Mouse (Mus musculus) left cerebral cortex, adult 2 months (tissue): ENCODE data around the gene Nrip1. TPM values are rescaled to one million over a fixed set of nuclear protein-coding genes. Genes with fewer than 3 reads are reported as not detected.

Experiments used
- DNase-seq, 2 experiments: peaks; one replicate each; pipeline ENCODE4 v3.0.0; 2021 to 2022; ENCODE audit warnings: low spot score in 2 of 2, mixed read lengths in 1 of 2; ENCODE audit errors: extremely low spot score in 1 of 2
- H3K27ac ChIP-seq: fragments of 200-600 bp; 2 replicates; pipeline ENCODE4 v1.8.1; 2022
- H3K4me3 ChIP-seq: fragments of 200-600 bp; 2 replicates; pipeline ENCODE4 v1.8.1; 2022
- CTCF ChIP-seq: fragments of 200-600 bp; IDR thresholded peaks from 2 replicates; pipeline ENCODE4 v1.8.1; 2022; ENCODE audit warnings: antibody characterized with exemption, mild to moderate bottlenecking, moderate library complexity
- intact Hi-C: fragments of 180-260 bp; cut with DNase I; formaldehyde crosslinking; loops from one replicate; pipeline ENCODE4 v1.15.1; 2025
- long read RNA-seq, 2 experiments: library from polyadenylated mRNA; stranded (forward); transcript quantifications; one replicate each; pipeline ENCODE4 v2.0.0; 2021; ENCODE audit warnings: borderline mapping rate in 2 of 2
- total RNA-seq, 2 experiments: library from RNA; stranded (reverse); gene quantifications; 2 replicates each; pipeline ENCODE4 v1.2.3; 2021

The Nrip1 gene
- total RNA-seq: 10 to 100 TPM; 53.4 to 54.3 TPM
- long read RNA-seq, experiment 1, full-length matches to known transcripts: 14 of 24 reads
- long read RNA-seq, experiment 1, partial matches to known transcripts: 0 of 24 reads
- long read RNA-seq, experiment 1, other reads (novel, unspliced or antisense): 10 of 24 reads
- long read RNA-seq, experiment 2, full-length matches to known transcripts: 6 of 12 reads
- long read RNA-seq, experiment 2, partial matches to known transcripts: 1 of 12 reads
- long read RNA-seq, experiment 2, other reads (novel, unspliced or antisense): 5 of 12 reads

DNA sequence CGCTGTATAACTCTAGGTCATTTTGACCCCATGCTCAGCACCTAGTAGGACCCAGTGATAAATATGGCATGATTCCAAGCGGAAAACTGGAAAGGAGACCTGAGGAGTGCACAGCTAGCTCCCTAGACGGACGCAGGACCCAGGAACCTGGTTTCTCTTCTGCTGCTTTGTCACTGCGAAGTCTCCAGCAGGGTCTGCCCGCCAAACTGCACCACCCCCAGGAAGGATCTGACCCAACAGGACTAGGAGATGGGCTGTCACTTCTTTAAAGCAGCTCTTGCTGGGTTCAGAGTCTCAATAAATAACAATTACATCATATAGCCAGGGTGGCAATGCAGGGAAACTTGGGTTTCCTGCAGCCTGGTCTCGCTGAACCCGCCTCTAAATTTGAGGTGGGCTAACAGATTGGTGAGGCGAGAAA is at the start of gene Nrip1:
Nrip1 (minus strand) TSS at position 157 of the 421 bp plus-strand sequence.
- no peak for TF ChIP-seq CTCF
- intact Hi-C loops: loop anchor here (2.0 to 5.0 kb wide), 6 partner anchors 81 to 641 kb away; partner anchors contain the start of gene Hspa13
- peak in 1 of 2 experiments; percentile 52 for DNase-seq
- Histone ChIP-seq H3K4me3 (peak within 1 kb of the TSS; percentile 96), H3K27ac (peak within 1 kb of the TSS; percentile 86)

- Histone ChIP-seq H3K4me3 (no peak overlapping the region), H3K27ac (no peak overlapping the region)
- intact Hi-C loops: no loop called here
- no peak for TF ChIP-seq CTCF
- DNase-seq: no peak
Observed at GRCm38 (mm10) chr16:76422531-76422930, 48.9 kb upstream of the Nrip1 start.

GRCm38 (mm10) chr16:76419849-76420248 is 46.2 kb upstream of the Nrip1 start:
- no peak for DNase-seq
- Histone ChIP-seq H3K4me3 (no peak overlapping the region), H3K27ac (no peak overlapping the region)
- intact Hi-C loops: no loop called here
- no peak for TF ChIP-seq CTCF

GRCm38 (mm10) chr16:76416477-76416876 is 42.9 kb upstream of the Nrip1 start:
- intact Hi-C loops: no loop called here
- Histone ChIP-seq H3K4me3 (no peak overlapping the region), H3K27ac (no peak overlapping the region)
- no peak for TF ChIP-seq CTCF
- no peak for DNase-seq

DNA sequence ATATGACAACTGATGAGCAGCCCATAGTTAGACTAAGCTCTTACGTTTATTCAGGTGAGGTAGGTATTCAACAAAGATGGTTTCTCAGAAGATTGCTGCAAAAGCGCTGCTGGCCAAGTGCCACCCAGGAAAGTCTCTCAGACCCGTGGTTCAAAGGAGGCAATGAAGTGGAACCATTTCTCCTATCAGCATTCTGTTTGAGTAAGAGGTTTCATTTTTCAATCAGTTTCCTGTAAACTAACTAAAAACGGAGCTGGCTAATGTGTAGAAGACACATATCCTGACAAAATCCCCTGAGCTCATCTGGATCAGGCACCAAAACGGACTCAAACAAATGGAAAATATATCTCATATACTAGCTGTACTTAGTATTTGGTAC is 42.4 kb upstream of the Nrip1 start:
- intact Hi-C loops: no loop called here
- Histone ChIP-seq H3K4me3 (no peak overlapping the region), H3K27ac (no peak overlapping the region)
- TF ChIP-seq CTCF: no peak
- DNase-seq: no peak

GRCm38 (mm10) chr16:76415407-76416059 is 41.9 kb upstream of the Nrip1 start:
- Histone ChIP-seq H3K27ac (no peak overlapping the region), H3K4me3 (no peak overlapping the region)
- no peak for DNase-seq
- intact Hi-C loops: no loop called here
- TF ChIP-seq CTCF: no peak

GRCm38 (mm10) chr16:76414528-76414927 is 40.9 kb upstream of the Nrip1 start:
- Histone ChIP-seq H3K4me3 (no peak overlapping the region), H3K27ac (no peak overlapping the region)
- intact Hi-C loops: no loop called here
- no peak for TF ChIP-seq CTCF
- no peak for DNase-seq

DNA sequence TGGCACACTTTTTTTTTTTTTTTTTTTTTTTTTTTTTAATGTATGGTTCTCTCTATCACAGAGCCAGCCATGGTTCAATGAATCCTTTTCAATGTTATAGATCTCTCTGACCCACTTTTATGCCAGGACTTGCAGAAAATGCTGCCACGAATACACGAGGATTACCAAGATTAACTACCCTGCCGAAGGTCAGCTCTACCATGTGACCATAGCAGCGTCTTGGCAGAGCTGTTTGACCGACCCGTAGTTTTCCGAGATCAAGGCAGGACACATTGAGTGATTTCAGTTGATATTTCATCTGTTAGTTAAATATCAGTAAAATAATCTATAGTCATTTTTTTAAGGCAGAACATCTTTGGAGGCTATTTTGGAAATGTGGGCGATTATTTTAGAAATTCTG is 40.0 kb upstream of the Nrip1 start:
- Histone ChIP-seq H3K4me3 (no peak overlapping the region), H3K27ac (no peak overlapping the region)
- intact Hi-C loops: no loop called here
- no peak for DNase-seq
- no peak for TF ChIP-seq CTCF

DNA sequence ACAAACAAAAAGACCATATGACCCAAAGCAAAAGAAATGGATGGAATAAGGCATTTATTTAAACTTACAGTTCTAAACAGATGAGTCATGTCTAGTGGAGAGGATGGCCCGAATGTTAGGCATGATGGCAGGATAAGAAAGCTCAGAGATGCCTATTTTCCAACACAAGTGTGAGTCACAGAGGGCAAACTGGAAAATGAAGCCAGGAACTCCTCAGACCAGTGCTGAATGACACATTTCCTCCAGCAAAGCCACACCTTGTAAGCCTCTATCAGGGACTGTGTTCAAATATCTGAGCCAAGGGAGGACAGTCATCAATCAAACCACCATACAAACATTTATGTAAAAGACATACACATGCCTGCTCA is 35.7 kb upstream of the Nrip1 start:
- intact Hi-C loops: no loop called here
- no peak overlapping the region for H3K4me3 ChIP-seq
- no peak overlapping the region for H3K27ac ChIP-seq
- TF ChIP-seq CTCF: no peak
- DNase-seq: no peak

DNA sequence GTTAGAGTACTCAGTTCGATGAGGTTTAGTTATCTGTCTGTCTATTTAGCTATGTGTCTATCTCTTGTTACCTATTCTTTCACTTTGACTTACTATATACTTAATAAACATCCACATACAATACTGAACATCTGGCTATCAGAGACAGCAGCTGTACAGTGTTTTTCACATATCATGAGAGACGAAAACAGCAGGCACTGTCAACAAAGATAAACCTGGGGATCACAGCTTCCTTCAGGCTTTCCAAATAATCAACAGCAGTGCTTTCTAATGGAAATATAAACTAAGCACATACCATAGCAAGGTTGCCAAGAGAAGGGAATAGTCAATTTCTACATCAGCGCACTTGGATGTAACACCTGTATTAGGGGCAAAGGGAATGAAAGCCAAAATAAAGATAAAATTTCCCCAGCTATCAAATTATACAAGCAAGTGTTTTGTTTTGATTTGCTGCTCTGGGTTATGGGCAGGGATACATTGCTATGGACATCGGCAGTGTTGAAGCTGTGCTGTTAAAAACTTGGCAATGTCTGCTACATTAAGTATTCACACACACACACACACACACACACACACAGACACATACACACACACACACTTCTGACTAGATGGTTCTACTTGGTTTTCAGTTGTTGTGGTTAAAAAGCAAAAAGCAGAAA is 35.2 kb upstream of the Nrip1 start:
- TF ChIP-seq CTCF: no peak
- H3K27ac ChIP-seq: no peak overlapping the region
- intact Hi-C loops: no loop called here
- DNase-seq: no peak
- no peak overlapping the region for H3K4me3 ChIP-seq

DNA sequence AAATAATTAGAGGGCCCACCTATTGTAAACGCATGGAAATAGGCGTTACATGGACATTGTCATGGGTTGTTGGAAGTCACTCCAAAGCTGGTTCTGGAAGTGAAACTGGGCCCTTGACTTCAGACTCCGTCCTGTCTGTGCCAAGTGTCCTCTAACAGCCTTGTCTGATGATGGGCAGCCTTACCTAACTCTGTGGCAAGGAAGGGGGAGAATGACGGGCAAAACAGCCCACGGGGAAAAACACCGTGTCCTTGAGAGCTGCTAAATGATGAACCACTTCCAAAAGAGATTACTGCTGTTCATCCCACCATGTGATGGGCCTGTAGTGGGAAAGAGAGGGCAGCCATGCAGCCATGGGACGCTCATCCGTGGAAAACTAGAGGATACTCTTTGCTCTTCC is 34.6 kb upstream of the Nrip1 start:
- no peak for DNase-seq
- intact Hi-C loops: no loop called here
- TF ChIP-seq CTCF: no peak
- no peak overlapping the region for H3K27ac ChIP-seq
- no peak overlapping the region for H3K4me3 ChIP-seq

DNA sequence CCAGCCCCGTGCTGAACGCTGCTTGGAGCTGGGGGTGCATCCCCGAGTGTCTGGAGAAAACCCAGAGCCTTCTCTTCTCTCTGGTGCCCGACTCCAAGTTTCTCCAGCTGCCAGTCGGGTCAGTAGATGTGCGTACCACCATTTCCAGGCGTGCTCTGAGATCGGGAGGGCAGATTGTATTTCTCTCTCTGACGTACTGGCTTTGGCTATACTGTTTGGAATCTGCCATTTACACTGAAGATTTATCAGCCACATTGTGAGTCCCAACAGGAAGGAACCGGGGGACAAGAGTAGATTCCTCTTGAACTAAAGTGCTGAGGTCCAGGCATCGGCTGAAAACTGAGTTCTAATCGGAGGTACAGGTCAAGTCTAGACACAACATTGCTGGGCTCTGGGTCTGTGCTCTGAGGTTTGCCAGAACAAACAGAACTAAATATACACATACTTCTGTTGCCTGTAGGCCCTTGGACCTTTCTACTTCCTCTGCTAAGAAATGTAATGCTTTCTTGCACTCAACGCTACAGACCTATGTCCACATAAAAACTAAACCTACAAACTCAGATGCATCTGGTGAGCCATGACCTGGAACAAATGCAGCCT is 33.8 kb upstream of the Nrip1 start:
- intact Hi-C loops: no loop called here
- no peak overlapping the region for H3K27ac ChIP-seq

More for the DNA sequence above, 33.8 kb upstream of the Nrip1 start:
- TF ChIP-seq CTCF: no peak
- DNase-seq: no peak
- no peak overlapping the region for H3K4me3 ChIP-seq
